12 mouse cellular contexts compared by ENCODE assay signal in the genomic region with DNA sequence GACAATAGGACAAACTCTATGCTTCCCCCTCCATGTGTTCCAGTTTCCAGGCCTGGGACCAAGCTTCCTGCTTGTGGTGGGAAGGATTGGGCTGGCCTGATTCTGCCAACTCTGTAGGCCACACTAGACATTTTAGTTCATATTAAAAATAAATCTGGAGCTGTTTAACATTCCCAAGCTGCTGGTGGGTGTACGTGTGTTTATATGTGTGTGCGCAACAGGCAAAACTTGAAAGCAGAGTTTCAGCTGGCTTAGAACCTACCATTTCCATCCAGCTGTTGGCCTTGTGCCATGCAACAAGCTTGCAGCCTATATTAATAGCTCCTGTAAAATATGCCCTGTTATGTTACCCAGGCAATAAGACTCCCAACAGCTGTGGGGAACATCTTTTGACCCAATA.
DNase-seq lines count a peak whose midpoint lies in the region; ATAC-seq and TF ChIP-seq lines count a peak whose summit lies in the region.
"Had no signal": no experiment of that assay in that cellular context is flagged by ENCODE, and none has a peak within 500 bp of the region (broad histone marks: within the 10 kb centered on the region; RNA-seq: fewer than 3 reads in every experiment).

No protein-coding gene starts in this region.

- 0 out of 2 replicates have a peak, but pooled peaks have one; percentile 35 for ATAC-seq in stomach, postnatal 0 days (ENCODE audit: low FRiP score, low TSS enrichment)
- ATAC-seq in megakaryocyte-erythroid progenitor cell, adult 5-6 weeks (replicated peaks; ENCODE audit: low FRiP score, low TSS enrichment, poor library complexity, severe bottlenecking), result no peak
- ATAC-seq in liver, postnatal 0 days, result no peak
- ATAC-seq: liver, embryonic 12.5 days; midbrain, embryonic 15.5 days had no signal

- H3K9me3 ChIP-seq in stomach, postnatal 0 days (ENCODE audit: control insufficient read depth, low read length), result no peaks in the 10 kb centered on the region
- H3K9me3 ChIP-seq in liver, postnatal 0 days (ENCODE audit: low read length), result no peaks in the 10 kb centered on the region
- H3K9me3 ChIP-seq: heart, embryonic 13.5 days; liver, embryonic 12.5 days; midbrain, embryonic 15.5 days had no signal

- intact Hi-C loops in left cerebral cortex, postnatal 4 days (cut with DNase I), result no loop called here

- H3K9ac ChIP-seq in stomach, postnatal 0 days (ENCODE audit: low read length), result no peak overlapping the region
- no peak overlapping the region for H3K9ac ChIP-seq in liver, postnatal 0 days (replicated peaks)
- H3K9ac ChIP-seq: heart, embryonic 13.5 days; liver, embryonic 12.5 days; midbrain, embryonic 15.5 days had no signal

- H3K36me3 ChIP-seq in stomach, postnatal 0 days (ENCODE audit: control insufficient read depth, insufficient read depth, low read length), result no peaks in the 10 kb centered on the region
- no peaks in the 10 kb centered on the region for H3K36me3 ChIP-seq in liver, postnatal 0 days (replicated peaks; ENCODE audit: insufficient read depth, low read length)
- H3K36me3 ChIP-seq: heart, embryonic 13.5 days; liver, embryonic 12.5 days; midbrain, embryonic 15.5 days had no signal

- no peaks in the 10 kb centered on the region for H3K27me3 ChIP-seq in stomach, postnatal 0 days (ENCODE audit: control insufficient read depth, insufficient read depth, low read length)
- no peaks in the 10 kb centered on the region for H3K27me3 ChIP-seq in liver, postnatal 0 days (ENCODE audit: insufficient read depth, low read length)
- H3K27me3 ChIP-seq: heart, embryonic 13.5 days; liver, embryonic 12.5 days; midbrain, embryonic 15.5 days had no signal

- peak; percentile 6 for DNase-seq in left cerebral cortex, adult 11 months (ENCODE audit: low spot score)
- no peak for DNase-seq in left cerebral cortex, postnatal 4 days
- DNase-seq in layer of hippocampus, adult 8-10 months (ENCODE audit: low spot score in 2 of 2), result peak; percentile 15 to 41
- DNase-seq in lung, postnatal 10 days, result peak; percentile 82
- no peak for DNase-seq in stomach, postnatal 0 days (ENCODE audit: low spot score)
- DNase-seq in liver, postnatal 0 days, result no peak
- DNase-seq: cerebellum, postnatal 36 days; kidney, postnatal 10 days had no signal

- H3K4me1 ChIP-seq in stomach, postnatal 0 days (replicated peaks; ENCODE audit: control insufficient read depth, insufficient read depth), result no peaks in the 10 kb centered on the region
- no peaks in the 10 kb centered on the region for H3K4me1 ChIP-seq in liver, postnatal 0 days (ENCODE audit: insufficient read depth)
- H3K4me1 ChIP-seq: heart, embryonic 13.5 days; liver, embryonic 12.5 days; midbrain, embryonic 15.5 days had no signal

- no peak for TF ChIP-seq CTCF in stomach, postnatal 0 days (IDR thresholded peaks at IDR 0.05; ENCODE audit: low read depth)
- no peak for TF ChIP-seq CTCF in liver, postnatal 0 days (IDR thresholded peaks at IDR 0.05; ENCODE audit: low read depth)

- H3K4me3 ChIP-seq in stomach, postnatal 0 days (ENCODE audit: low read depth, low read length), result no peak overlapping the region
- H3K4me3 ChIP-seq in liver, postnatal 0 days (ENCODE audit: low read depth, low read length), result no peak overlapping the region
- H3K4me3 ChIP-seq: heart, embryonic 13.5 days; liver, embryonic 12.5 days; midbrain, embryonic 15.5 days had no signal

- 50% methylated on average over 2 of the region's 2 CpGs for WGBS in stomach, postnatal 0 days
- WGBS in liver, postnatal 0 days (ENCODE audit: insufficient replicate concordance), result 85% methylated on average over 2 of the region's 2 CpGs

- TF ChIP-seq EP300 in stomach, postnatal 0 days (optimal IDR thresholded peaks at IDR 0.05), result no peak
- TF ChIP-seq EP300 in liver, postnatal 0 days (IDR thresholded peaks at IDR 0.05; ENCODE audit: low read depth), result no peak

- H3K4me2 ChIP-seq in stomach, postnatal 0 days (replicated peaks; ENCODE audit: low read depth), result no peak overlapping the region
- H3K4me2 ChIP-seq in liver, postnatal 0 days (ENCODE audit: low read depth, low read length), result no peak overlapping the region
- H3K4me2 ChIP-seq: heart, embryonic 13.5 days; liver, embryonic 12.5 days; midbrain, embryonic 15.5 days had no signal

- H3K27ac ChIP-seq in stomach, postnatal 0 days (replicated peaks), result no peak overlapping the region
- H3K27ac ChIP-seq in liver, postnatal 0 days (ENCODE audit: low read depth), result no peak overlapping the region
- H3K27ac ChIP-seq: heart, embryonic 13.5 days; liver, embryonic 12.5 days; midbrain, embryonic 15.5 days had no signal

Comparison
In these comparisons a context has a peak if more than half of its experiments do, and no peak if none do; other contexts are left out.
1. DNase-seq: peak in left cerebral cortex, adult 11 months (single experiment), layer of hippocampus, adult 8-10 months (2 of 2) and lung, postnatal 10 days (single experiment); none in left cerebral cortex, postnatal 4 days (single experiment), stomach, postnatal 0 days (single experiment) and liver, postnatal 0 days (single experiment).